Mouse (Mus musculus) cerebellum, adult 2 months (tissue): ENCODE results near the gene Pdia5. TPM values are rescaled to one million over a fixed set of nuclear protein-coding genes. Genes with fewer than 3 reads are reported as not detected.

Experiments
- DNase-seq, 2 experiments: peaks; one replicate each; pipeline ENCODE4 v3.0.0; 2021
- H3K27ac ChIP-seq: fragments of 200-500 bp; 2 replicates; pipeline ENCODE4 v1.5.1; 2012; ENCODE audit warnings: low read length, control low read depth, inconsistent platforms; ENCODE audit not compliant: insufficient read depth
- H3K27me3 ChIP-seq: fragments of 200-500 bp; 2 replicates; pipeline ENCODE4 v1.6.1; 2012; ENCODE audit warnings: inconsistent platforms, mild to moderate bottlenecking, low read length, moderate library complexity; ENCODE audit not compliant: control insufficient read depth, insufficient read depth
- H3K4me1 ChIP-seq: fragments of 200-500 bp; 2 replicates; pipeline ENCODE4 v1.6.1; 2011; ENCODE audit warnings: low read length; ENCODE audit not compliant: control insufficient read depth, insufficient read depth
- H3K4me3 ChIP-seq: fragments of 200-500 bp; replicated peaks from 2 replicates; pipeline ENCODE3; 2011; ENCODE audit warnings: mild to moderate bottlenecking, low read depth, low read length, control low read depth; ENCODE audit not compliant: insufficient read depth
- CTCF ChIP-seq: fragments of 200-500 bp; IDR thresholded peaks from 2 replicates; pipeline ENCODE4 v1.5.1; 2011; ENCODE audit warnings: low read depth, mild to moderate bottlenecking, control low read depth, low read length, moderate library complexity, borderline replicate concordance; ENCODE audit not compliant: insufficient read depth
- POLR2A ChIP-seq: fragments of 200-500 bp; IDR thresholded peaks from 2 replicates; pipeline ENCODE4 v1.6.1; 2011; ENCODE audit warnings: low read length, control low read depth, borderline replicate concordance; ENCODE audit not compliant: insufficient read depth
- WGBS: fragments of 180-500 bp; shearing (Covaris S2); methylation state at CpG from one replicate; pipeline ENCODE4 v1.1.7; 2018; 5-methylcytosine and 5-hydroxymethylcytosine counted together
- polyA plus RNA-seq: library from polyadenylated mRNA; depleted of rRNA; stranded (reverse); fragments of >200 nt; gene quantifications from 2 replicates; pipeline ENCODE4 v1.2.3, GENCODE M21; 2012

The Pdia5 gene
- polyA plus RNA-seq, 1 experiment = 3.4 TPM

GRCm38 (mm10) chr16:35404864-35405263 lies 85.8 kb downstream of the Pdia5 start:
- no peaks in the 10 kb centered on the region for H3K4me1 ChIP-seq
- 52% methylated on average over 5 of the region's 5 CpGs for WGBS
- no peak overlapping the region for H3K4me3 ChIP-seq
- no peak for DNase-seq
- H3K27me3 ChIP-seq = no peaks in the 10 kb centered on the region
- no peak overlapping the region for H3K27ac ChIP-seq
- TF ChIP-seq POLR2A = no peak
- TF ChIP-seq CTCF = no peak

GRCm38 (mm10) chr16:35403891-35404290 lies 86.8 kb downstream of the Pdia5 start:
- Histone ChIP-seq H3K4me1 (no peaks in the 10 kb centered on the region), H3K27me3 (no peaks in the 10 kb centered on the region), H3K4me3 (no peak overlapping the region), H3K27ac (no peak overlapping the region)
- TF ChIP-seq CTCF = no peak
- no peak for TF ChIP-seq POLR2A
- WGBS = 83% methylated on average over 8 of the region's 8 CpGs
- no peak for DNase-seq

- no peak for DNase-seq
- TF ChIP-seq CTCF (no peak), POLR2A (no peak)
- Histone ChIP-seq H3K27me3 (no peaks in the 10 kb centered on the region), H3K4me3 (no peak overlapping the region), H3K4me1 (no peaks in the 10 kb centered on the region), H3K27ac (no peak overlapping the region)
- 62% methylated on average over 9 of the region's 9 CpGs for WGBS
These were observed 87.3 kb downstream of the Pdia5 start for GRCm38 (mm10) chr16:35403356-35403755.

GRCm38 (mm10) chr16:35392813-35393212 lies 97.9 kb downstream of the Pdia5 start:
- 68% methylated on average over 8 of the region's 8 CpGs for WGBS
- Histone ChIP-seq H3K27ac (no peak overlapping the region), H3K27me3 (no peaks in the 10 kb centered on the region), H3K4me3 (no peak overlapping the region), H3K4me1 (no peaks in the 10 kb centered on the region)
- DNase-seq = no peak
- TF ChIP-seq CTCF = no peak
- TF ChIP-seq POLR2A = no peak

GRCm38 (mm10) chr16:35385654-35386053 lies 105.0 kb downstream of the Pdia5 start:
- WGBS = 82% methylated on average over 3 of the region's 3 CpGs
- Histone ChIP-seq H3K27me3 (no peaks in the 10 kb centered on the region), H3K27ac (no peak overlapping the region), H3K4me1 (no peaks in the 10 kb centered on the region), H3K4me3 (no peak overlapping the region)
- no peak for DNase-seq
- TF ChIP-seq POLR2A = no peak
- no peak for TF ChIP-seq CTCF

GRCm38 (mm10) chr16:35380048-35380447 lies 110.6 kb downstream of the Pdia5 start:
- 83% methylated on average over 9 of the region's 9 CpGs for WGBS
- TF ChIP-seq POLR2A = no peak
- TF ChIP-seq CTCF = no peak
- no peak for DNase-seq
- H3K27me3 ChIP-seq = no peaks in the 10 kb centered on the region
- no peak overlapping the region for H3K27ac ChIP-seq
- H3K4me3 ChIP-seq = no peak overlapping the region
- H3K4me1 ChIP-seq = no peaks in the 10 kb centered on the region

GRCm38 (mm10) chr16:35379344-35379743 lies 111.3 kb downstream of the Pdia5 start:
- DNase-seq = no peak
- Histone ChIP-seq H3K4me1 (no peaks in the 10 kb centered on the region), H3K27me3 (no peaks in the 10 kb centered on the region), H3K4me3 (no peak overlapping the region), H3K27ac (no peak overlapping the region)
- 86% methylated on average over 3 of the region's 3 CpGs for WGBS
- no peak for TF ChIP-seq POLR2A
- no peak for TF ChIP-seq CTCF

- Histone ChIP-seq H3K4me1 (peaks cover 4% of the 10 kb centered on the region; the same call in 1 of the 2 replicates), H3K4me3 (peak overlapping the region; percentile 81)
These were observed 126.6 kb downstream of the Pdia5 start for GRCm38 (mm10) chr16:35364063-35364428.

GRCm38 (mm10) chr16:35363150-35364062 lies 127.3 kb downstream of the Pdia5 start, which contains the start of gene Sec22a:
Gene Sec22a (minus strand): TSS chr16:35363918.
- H3K4me3 ChIP-seq = peak within 1 kb of the TSS; percentile 83
- peaks cover 4% of the 10 kb centered on the region; the same call in 1 of the 2 replicates for H3K4me1 ChIP-seq
- 1% methylated on average over 67 of the region's 67 CpGs for WGBS
- peak within 1 kb of the TSS; percentile 78 for H3K27ac ChIP-seq
- DNase-seq = peak; percentile 96
- no peak for TF ChIP-seq CTCF
- TF ChIP-seq POLR2A = peak; percentile 89
- H3K27me3 ChIP-seq = no peaks in the 10 kb centered on the region

More at GRCm38 (mm10) chr16:35364063-35364428, 126.6 kb downstream of the Pdia5 start:
- 0% methylated on average over 7 of the region's 7 CpGs for WGBS
- TF ChIP-seq POLR2A (no peak), CTCF (no peak)
- Histone ChIP-seq H3K27ac (peak overlapping the region; percentile 69), H3K27me3 (no peaks in the 10 kb centered on the region)
- no peak for DNase-seq
